Comparison of ENCODE assay signal across 8 mouse cellular contexts in the genomic region with DNA sequence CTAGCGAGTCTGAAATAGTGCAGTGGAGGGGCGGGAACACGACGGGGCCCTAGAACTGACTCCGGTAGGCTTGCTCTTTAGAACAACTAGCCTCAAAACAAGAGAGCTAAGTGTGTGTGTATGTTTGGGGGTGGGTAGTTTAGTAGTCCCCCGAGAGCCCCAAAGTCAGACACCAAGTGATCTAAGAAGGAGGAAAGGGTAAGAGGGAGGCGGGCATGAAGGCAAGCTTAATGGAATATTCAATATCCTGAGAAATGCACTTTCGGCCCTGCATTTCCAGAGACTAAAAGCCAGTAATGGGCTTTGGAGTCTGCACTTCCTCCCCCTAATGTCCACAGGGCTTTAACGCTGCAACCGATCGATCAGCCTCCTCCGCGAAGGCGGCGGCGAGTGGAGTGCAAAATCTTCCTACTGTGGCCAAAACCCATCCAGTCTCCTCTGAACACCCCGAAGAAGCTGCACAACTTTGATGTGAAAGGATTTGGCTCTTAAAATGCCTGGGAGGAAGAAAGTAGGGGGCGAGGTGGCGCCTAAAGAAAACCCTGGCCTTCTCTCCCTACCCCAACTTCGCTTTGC. TPM values are rescaled to one million over a fixed set of nuclear protein-coding genes. Genes with fewer than 3 reads are reported as not detected.
DNase-seq lines count a peak whose midpoint lies in the region; ATAC-seq and TF ChIP-seq lines count a peak whose summit lies in the region.

No protein-coding gene starts in this region.

- H3K9me3 ChIP-seq in neural tube, embryonic 11.5 days (ENCODE audit: control insufficient read depth, low read length) = no peaks in the 10 kb centered on the region

- no peaks in the 10 kb centered on the region for H3K36me3 ChIP-seq in neural tube, embryonic 11.5 days (ENCODE audit: control insufficient read depth, insufficient read depth, low read length)

- no peak for ATAC-seq in neural tube, embryonic 11.5 days (ENCODE audit: insufficient read depth, low FRiP score, low TSS enrichment)

- no peak for TF ChIP-seq CTCF in left cerebral cortex, adult 2 months (IDR thresholded peaks at IDR 0.05)

- DNase-seq in left cerebral cortex, adult 2 months (ENCODE audit: extremely low spot score in 1 of 2, low spot score in 2 of 2) = no peak
- DNase-seq in left cerebral cortex, postnatal 36 days (ENCODE audit: low spot score in 2 of 2) = no peak
- DNase-seq in forelimb bud, embryonic 11.5 days (ENCODE audit: low read depth, low spot score) = peak; percentile 10
- DNase-seq in kidney, postnatal 10 days = peak; percentile 41
- DNase-seq in neural tube, embryonic 11.5 days (ENCODE audit: low spot score) = peak; percentile 41
- DNase-seq in layer of hippocampus, adult 18-20 months (ENCODE audit: low spot score in 2 of 2) = no peak
- no peak for DNase-seq in cerebellum, postnatal 10 days
- no peak for DNase-seq in gastrocnemius, postnatal 14 days

- 5% methylated on average over 20 of the region's 20 CpGs for WGBS in neural tube, embryonic 11.5 days

- intact Hi-C loops in left cerebral cortex, adult 2 months (cut with DNase I) = no loop called here
- intact Hi-C loops in left cerebral cortex, postnatal 36 days (cut with DNase I) = loop anchor here (10.0 kb wide), 1 partner anchor 201 kb away; no protein-coding TSS in a partner anchor
- intact Hi-C loops in gastrocnemius, postnatal 14 days (cut with DNase I; ENCODE audit: low total_unique reads) = no loop called here

- peak overlapping the region; percentile 84 for H3K4me2 ChIP-seq in neural tube, embryonic 11.5 days (ENCODE audit: low read depth)

- no peak overlapping the region for H3K27ac ChIP-seq in left cerebral cortex, adult 2 months
- no peak overlapping the region for H3K27ac ChIP-seq in neural tube, embryonic 11.5 days (ENCODE audit: low read depth, low read length)

- H3K9ac ChIP-seq in neural tube, embryonic 11.5 days (ENCODE audit: low read length) = no peak overlapping the region

- 0 out of 2 replicates have a peak, but pooled peaks cover 6% of the 10 kb centered on the region for H3K4me1 ChIP-seq in neural tube, embryonic 11.5 days (ENCODE audit: control insufficient read depth, insufficient read depth, low read length)

- peak overlapping the region; percentile 38; the same call in 1 of the 2 replicates for H3K4me3 ChIP-seq in left cerebral cortex, adult 2 months
- peak overlapping the region; percentile 54 for H3K4me3 ChIP-seq in neural tube, embryonic 11.5 days (ENCODE audit: low read depth, low read length)

- peaks cover 7% of the 10 kb centered on the region for H3K27me3 ChIP-seq in neural tube, embryonic 11.5 days (ENCODE audit: control insufficient read depth, insufficient read depth, low read length)

RNA-seq across cellular contexts. Expression of gene Prkg1, which starts 1.5 kb away (rescaled TPM):
- total RNA-seq in left cerebral cortex, adult 2 months (2021) = 10 to 100 TPM; 18.9 to 21.9 TPM
- 10 to 100 TPM; 13.8 to 20.2 TPM for total RNA-seq in left cerebral cortex, postnatal 36 days (2021)
- polyA plus RNA-seq in neural tube, embryonic 11.5 days (2014; fragmentation: Nextera tagmentation; extraction: Ambion mirVana) = 7.7 and 8.2 TPM in 2 replicates
- 10 to 100 TPM; 20.8 to 22.6 TPM for total RNA-seq in layer of hippocampus, adult 18-20 months (2021)
- total RNA-seq in gastrocnemius, postnatal 14 days (2021) = 10 to 100 TPM; 24.4 to 24.8 TPM

Comparison
In these comparisons a context has a peak if more than half of its experiments do, and no peak if none do; other contexts are left out.
1. DNase-seq: peak in forelimb bud, embryonic 11.5 days (single experiment), kidney, postnatal 10 days (single experiment) and neural tube, embryonic 11.5 days (single experiment); none in left cerebral cortex, adult 2 months (0 of 2), left cerebral cortex, postnatal 36 days (0 of 2), layer of hippocampus, adult 18-20 months (0 of 2), cerebellum, postnatal 10 days (0 of 2) and gastrocnemius, postnatal 14 days (single experiment).